ENCODE assay signal across 25 mouse cellular contexts in genomic region chr6:84616586-84616985, GRCm38 (mm10).
"Had no signal": no experiment of that assay in that cellular context is flagged by ENCODE, and none has a peak within 500 bp of the region (broad histone marks: within the 10 kb centered on the region; RNA-seq: fewer than 3 reads in every experiment).

No protein-coding gene starts in this region.

- H3K36me3 ChIP-seq: heart, embryonic 15.5 days; intestine, embryonic 15.5 days; liver, embryonic 12.5 days had no signal

- H3K27ac ChIP-seq: heart, embryonic 13.5 days; heart, embryonic 15.5 days; hindbrain, embryonic 12.5 days; hindbrain, embryonic 15.5 days; hindbrain, postnatal 0 days; intestine, embryonic 15.5 days; kidney, embryonic 15.5 days; kidney, postnatal 0 days; limb, embryonic 13.5 days; limb, embryonic 15.5 days; liver, embryonic 12.5 days; liver, embryonic 14.5 days had no signal

- H3K4me1 ChIP-seq: heart, embryonic 13.5 days; heart, embryonic 15.5 days; hindbrain, embryonic 15.5 days; intestine, embryonic 15.5 days; kidney, embryonic 15.5 days; limb, embryonic 13.5 days; limb, embryonic 15.5 days; liver, embryonic 12.5 days had no signal

- H3K27me3 ChIP-seq: heart, embryonic 13.5 days; heart, embryonic 15.5 days; hindbrain, embryonic 12.5 days; hindbrain, embryonic 15.5 days; intestine, embryonic 15.5 days; kidney, embryonic 15.5 days; limb, embryonic 13.5 days; limb, embryonic 15.5 days; liver, embryonic 12.5 days had no signal

- H3K4me2 ChIP-seq: heart, embryonic 13.5 days; heart, embryonic 15.5 days; hindbrain, embryonic 12.5 days; hindbrain, embryonic 15.5 days; intestine, embryonic 15.5 days; kidney, embryonic 15.5 days; limb, embryonic 13.5 days; limb, embryonic 15.5 days; liver, embryonic 12.5 days had no signal

- H3K4me3 ChIP-seq: heart, embryonic 13.5 days; heart, embryonic 15.5 days; hindbrain, embryonic 12.5 days; hindbrain, embryonic 15.5 days; intestine, embryonic 15.5 days; kidney, embryonic 15.5 days; limb, embryonic 13.5 days; limb, embryonic 15.5 days; liver, embryonic 12.5 days had no signal

- ATAC-seq: hindbrain, postnatal 0 days; intestine, embryonic 15.5 days; liver, embryonic 12.5 days had no signal

- H3K9me3 ChIP-seq: heart, embryonic 13.5 days; heart, embryonic 15.5 days; hindbrain, embryonic 12.5 days; hindbrain, embryonic 15.5 days; intestine, embryonic 15.5 days; kidney, embryonic 15.5 days; limb, embryonic 13.5 days; limb, embryonic 15.5 days; liver, embryonic 12.5 days had no signal

- H3K9ac ChIP-seq: heart, embryonic 13.5 days; heart, embryonic 15.5 days; hindbrain, embryonic 12.5 days; hindbrain, embryonic 15.5 days; intestine, embryonic 15.5 days; kidney, embryonic 15.5 days; limb, embryonic 13.5 days; limb, embryonic 15.5 days; liver, embryonic 12.5 days; liver, embryonic 14.5 days had no signal

- DNase-seq: gastrocnemius, postnatal 14 days; gastrocnemius, postnatal 36 days; heart, adult 18-20 months; heart, postnatal 14 days; heart, postnatal 36 days; kidney, adult 11 months; kidney, adult 2 months; kidney, adult 9 months; kidney, postnatal 14 days; kidney, postnatal 36 days; layer of hippocampus, adult 9-11 months; layer of hippocampus, postnatal 36 days; left cerebral cortex, postnatal 4 days had no signal
